Mouse (Mus musculus): ENCODE measurements around the gene 1600002K03Rik. TPM values are rescaled to one million over a fixed set of nuclear protein-coding genes. Genes with fewer than 3 reads are reported as not detected.

1600002K03Rik gene
- total RNA-seq, 2 experiments from 2014 or later, result 22.9 to 27.8 TPM

DNA sequence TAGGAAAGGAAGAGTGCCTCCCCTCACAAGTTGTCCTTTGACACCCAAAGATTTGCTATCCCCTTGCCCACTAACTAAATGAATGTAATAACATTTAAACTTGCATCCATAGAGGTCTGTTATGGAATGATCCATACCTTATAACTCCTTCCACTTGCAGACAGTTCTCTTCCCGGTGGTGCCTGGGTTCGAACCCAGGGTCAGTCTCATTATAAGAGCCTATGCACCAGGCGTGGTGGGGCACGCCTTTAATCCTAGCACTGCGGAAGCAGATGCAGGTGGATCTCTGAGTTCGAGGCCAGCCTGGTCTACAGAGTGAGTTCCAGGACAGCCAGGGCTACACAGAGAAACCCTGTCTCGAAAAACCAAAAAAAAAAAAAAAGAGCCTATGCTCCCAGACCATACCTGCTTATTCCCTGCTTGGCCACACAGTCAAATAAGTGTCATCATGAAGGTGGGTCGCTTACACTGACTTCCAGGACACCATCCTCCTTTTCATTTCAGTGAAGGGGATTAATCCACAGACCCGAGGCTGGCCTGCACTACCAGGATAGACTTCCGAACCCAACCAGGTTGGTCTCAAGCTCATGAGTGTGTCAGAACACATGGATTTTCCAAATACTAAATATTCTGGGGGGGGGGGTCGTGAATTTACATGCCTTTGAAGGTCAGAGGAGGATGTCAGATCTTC lies 32.6 kb upstream of the 1600002K03Rik start:
- ATAC-seq (replicated peaks; ENCODE audit: low FRiP score, low TSS enrichment, poor library complexity, severe bottlenecking), result no peak

DNA sequence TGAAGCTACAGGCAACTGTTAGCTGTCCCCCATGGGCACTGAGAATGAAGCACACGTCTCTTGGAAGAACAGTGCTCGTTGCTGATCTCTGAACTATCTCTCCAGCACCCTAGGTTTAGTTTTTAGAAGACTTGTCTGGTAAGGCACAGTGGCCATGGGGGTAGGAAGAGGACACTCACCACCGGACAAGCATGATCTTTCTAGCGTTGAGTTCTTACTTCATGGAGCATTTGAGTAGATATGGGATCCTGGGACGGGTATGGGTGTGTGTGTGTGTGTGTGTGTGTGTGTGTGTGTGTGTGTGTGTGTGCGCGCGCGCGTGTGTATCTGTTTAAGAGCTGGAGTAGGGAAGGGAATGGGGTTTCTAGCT lies 32.1 kb upstream of the 1600002K03Rik start, which contains the start of gene Cbarp:
Cbarp (minus strand) TSS at position 170 of the 370 bp plus-strand sequence.
- ATAC-seq (replicated peaks; ENCODE audit: low FRiP score, low TSS enrichment, poor library complexity, severe bottlenecking), result no peak

DNA sequence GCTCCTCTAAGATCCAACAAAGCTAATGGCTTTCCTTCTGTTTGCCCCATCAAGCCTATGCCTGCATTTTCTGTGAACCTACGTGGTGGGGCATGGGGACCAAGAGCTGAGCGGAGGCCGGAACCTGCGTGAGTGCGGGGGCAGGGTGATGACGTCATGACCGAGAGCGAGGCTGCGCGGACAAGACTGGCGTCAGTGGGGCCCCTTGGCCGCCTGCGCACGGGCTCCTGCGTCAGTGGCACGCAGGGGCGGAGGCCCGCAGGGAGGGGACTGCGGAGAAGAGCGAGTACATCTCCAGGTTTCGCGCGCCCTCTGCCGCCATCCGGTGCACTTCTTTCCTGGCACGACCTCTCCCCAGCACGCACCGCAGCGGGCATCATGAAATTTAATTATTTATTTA lies 31.5 kb upstream of the 1600002K03Rik start:
- ATAC-seq (replicated peaks; ENCODE audit: low FRiP score, low TSS enrichment, poor library complexity, severe bottlenecking), result peak; percentile 70

DNA sequence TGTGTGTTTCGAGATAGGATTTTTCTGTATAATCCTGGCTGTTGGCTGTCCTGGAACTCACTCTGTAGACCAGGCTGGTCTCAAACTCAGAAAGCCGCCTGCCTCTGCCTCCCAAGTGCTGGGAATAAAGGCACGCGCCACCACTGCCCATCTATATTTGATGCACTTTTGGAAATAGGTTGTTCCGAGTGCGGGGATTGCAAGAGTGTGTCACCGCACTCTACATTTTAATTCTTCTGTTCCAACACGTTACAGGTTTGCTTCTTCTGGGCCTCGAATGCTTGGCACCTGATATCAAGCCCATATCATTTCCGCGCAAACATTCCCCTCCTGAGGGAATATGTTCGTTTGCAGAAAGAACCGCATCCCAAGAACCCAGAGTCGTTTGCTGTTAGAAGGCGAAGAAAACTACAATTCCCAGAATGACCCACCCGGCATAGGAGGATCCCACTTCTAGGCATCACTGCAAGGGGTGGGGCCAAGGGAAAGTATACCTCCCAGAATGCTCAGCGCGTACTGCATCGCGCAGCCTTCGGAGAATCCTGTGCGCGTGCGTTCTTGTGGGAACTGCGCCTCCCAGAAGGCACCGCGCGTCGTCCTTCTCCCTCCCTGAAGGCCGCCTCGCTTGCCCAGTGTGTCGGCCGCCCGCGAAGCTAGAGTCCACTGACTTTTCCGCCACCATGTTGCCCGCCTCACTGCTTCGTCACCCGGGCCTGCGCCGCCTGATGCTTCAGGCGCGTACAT lies 30.8 kb upstream of the 1600002K03Rik start:
- ATAC-seq (replicated peaks; ENCODE audit: low FRiP score, low TSS enrichment, poor library complexity, severe bottlenecking), result peak; percentile 69

DNA sequence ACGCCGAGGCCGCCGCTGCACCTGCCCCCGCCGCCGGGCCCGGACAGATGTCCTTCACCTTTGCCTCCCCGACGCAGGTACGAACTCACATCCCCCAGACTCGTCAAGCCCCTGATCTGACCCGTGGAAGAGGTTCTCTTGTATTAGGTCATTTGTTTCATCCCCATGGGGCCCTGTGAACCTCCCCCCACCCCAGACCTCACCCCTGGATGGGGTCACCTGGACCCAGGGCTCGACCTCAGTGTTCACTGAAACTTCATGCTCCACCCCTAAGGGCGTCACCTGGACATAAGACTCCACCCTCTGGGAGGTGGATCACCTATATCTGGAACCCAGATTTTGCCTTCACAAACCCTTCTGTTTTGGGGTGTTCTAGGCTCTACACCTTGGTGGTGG lies 30.2 kb upstream of the 1600002K03Rik start:
- ATAC-seq (replicated peaks; ENCODE audit: low FRiP score, low TSS enrichment, poor library complexity, severe bottlenecking), result no peak

DNA sequence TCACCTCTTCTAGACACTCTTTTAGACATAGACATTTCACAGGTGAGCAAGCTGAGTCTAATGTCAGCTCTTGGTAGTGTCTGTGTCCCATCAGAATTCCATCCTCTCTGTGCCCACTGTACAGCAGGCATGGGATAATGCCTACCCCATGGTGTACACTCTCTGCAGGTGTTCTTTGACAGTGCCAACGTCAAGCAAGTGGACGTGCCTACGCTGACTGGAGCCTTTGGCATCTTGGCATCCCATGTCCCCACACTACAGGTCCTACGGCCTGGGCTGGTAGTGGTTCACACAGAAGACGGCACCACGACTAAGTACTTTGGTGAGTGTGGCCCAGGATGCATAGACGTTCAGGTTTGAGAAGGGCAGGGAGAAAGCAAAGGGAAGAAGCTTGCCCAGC lies 29.1 kb upstream of the 1600002K03Rik start:
- ATAC-seq (replicated peaks; ENCODE audit: low FRiP score, low TSS enrichment, poor library complexity, severe bottlenecking), result no peak

DNA sequence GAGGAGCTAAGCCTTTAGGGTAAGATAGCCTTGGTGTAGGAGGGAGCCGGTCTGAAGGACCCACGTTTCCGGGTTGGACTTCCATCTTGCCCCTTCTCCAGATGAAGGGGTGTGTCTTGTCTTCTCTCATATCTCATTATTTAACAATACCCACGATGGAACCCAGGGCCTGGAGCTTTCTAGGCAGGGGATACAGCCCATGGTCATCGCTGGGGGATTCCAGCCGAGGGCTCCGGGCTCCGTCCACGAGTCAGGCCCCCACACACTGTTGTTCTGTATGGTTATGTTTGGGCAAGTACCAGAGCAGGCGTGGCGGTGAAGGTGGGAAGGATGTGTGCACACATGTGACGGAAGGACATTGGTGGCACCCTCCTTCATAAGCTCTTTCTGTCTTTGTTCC lies 28.6 kb upstream of the 1600002K03Rik start:
- no peak for ATAC-seq (replicated peaks; ENCODE audit: low FRiP score, low TSS enrichment, poor library complexity, severe bottlenecking)

DNA sequence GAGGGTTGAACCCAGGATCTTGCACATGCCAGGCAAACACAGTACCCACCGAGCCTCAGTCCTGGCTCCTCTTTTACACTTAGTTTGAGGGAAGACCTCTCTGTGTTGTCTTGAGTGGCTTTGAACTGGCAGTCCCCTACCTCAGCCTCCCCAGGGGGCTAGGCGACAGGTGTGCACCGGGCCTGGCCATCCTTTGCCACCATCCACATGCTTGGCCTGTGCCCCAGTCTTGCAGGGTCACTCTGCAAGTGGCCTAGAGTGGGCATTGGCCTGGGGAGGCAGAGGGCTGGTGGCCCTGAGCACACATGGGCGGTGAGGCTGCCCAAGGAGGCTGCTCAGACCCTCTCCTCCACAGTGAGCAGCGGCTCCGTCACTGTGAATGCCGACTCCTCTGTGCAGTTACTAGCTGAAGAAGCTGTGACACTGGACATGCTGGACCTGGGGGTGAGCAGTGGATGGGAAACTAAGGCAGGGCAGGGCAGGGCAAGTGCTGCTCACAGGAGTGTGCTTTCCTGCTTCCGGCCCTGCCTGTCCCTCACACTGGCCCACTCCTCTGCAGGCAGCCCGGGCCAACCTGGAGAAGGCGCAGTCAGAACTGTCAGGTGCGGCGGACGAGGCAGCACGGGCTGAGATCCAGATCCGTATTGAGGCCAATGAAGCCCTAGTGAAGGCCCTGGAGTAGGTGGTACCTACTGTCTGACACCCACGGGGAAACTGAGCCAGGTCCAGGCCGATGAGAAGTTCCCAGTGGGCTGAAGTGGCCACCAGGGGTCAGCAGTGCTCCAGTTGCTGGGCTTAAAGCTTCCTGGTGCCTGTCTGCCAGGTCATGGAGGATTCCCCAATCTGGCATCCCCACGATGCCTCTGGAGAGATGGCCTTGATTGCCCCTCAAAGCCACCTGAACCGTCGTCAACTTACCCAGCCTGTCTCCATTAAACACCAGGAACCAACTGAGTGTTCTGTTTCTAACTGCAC lies 27.6 kb upstream of the 1600002K03Rik start:
- no peak for ATAC-seq (replicated peaks; ENCODE audit: low FRiP score, low TSS enrichment, poor library complexity, severe bottlenecking)

DNA sequence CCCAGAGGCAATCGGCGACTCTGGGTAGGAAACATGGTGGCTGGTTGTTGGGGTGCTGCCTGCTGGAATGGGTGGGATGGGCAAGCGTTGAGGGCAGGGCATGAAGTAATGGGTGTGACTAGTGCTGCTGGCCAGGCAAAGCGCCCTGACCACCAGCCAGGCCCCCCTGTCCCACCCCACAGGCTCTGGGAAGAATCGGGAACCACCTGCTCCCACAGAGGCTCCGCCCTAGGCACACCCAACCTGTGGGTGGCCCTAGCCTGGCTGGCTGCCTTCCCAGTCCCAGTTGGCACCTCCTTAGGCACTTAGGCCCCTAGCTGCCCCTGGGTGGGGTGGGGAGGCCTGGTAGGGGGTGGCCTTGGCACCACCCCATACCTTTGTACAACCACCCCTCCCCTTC lies 26.8 kb upstream of the 1600002K03Rik start:
- ATAC-seq (replicated peaks; ENCODE audit: low FRiP score, low TSS enrichment, poor library complexity, severe bottlenecking), result no peak

DNA sequence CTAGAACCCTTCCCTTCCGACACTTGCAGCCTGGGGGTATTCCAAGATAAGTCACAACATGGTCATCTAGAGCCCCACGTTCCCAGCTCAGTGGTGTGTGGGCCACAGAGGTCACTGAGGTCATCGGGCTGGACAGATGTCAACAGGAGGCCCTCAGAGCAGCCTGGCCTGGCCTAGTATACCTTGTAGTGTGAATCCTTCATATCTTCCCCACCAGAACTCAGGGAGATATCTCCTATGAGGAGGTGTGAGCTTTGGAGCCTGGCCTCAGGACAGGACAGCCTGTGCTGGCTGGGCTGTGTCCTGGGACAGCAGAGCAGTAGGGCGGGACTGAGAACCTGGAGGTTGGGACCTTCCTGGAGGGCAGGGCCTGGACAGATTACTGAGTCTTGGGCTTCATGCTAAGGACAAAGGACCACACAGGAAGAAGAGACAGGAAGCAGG lies 26.2 kb upstream of the 1600002K03Rik start:
- ATAC-seq (replicated peaks; ENCODE audit: low FRiP score, low TSS enrichment, poor library complexity, severe bottlenecking), result no peak

DNA sequence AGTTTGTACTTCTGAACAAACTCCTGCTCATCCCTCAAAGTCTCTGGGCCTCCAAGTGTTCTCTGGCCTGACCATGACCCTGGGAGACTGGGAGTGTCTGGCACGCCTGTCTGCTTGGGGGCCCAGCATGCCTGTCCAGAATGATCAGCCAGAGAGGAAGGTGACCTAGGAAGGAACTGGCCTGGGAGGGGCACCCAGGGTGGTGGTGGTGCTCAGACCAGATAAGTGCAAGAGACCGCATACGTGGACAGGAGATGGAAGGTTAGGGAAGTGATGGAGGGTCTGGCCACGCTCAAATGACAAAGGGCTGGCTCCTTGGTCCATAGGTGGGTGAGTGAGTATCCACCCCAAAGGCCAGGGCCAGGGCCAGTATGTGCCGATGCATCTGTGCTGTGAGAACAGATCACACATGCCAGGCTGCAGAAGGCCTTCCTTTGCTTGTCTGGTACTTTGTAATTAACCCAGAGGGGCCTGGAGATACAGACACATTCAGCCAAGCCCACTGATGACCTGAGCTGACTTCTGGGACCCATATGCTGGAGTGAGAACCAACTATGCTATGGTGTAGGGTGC lies 25.5 kb upstream of the 1600002K03Rik start:
- no peak for ATAC-seq (replicated peaks; ENCODE audit: low FRiP score, low TSS enrichment, poor library complexity, severe bottlenecking)

DNA sequence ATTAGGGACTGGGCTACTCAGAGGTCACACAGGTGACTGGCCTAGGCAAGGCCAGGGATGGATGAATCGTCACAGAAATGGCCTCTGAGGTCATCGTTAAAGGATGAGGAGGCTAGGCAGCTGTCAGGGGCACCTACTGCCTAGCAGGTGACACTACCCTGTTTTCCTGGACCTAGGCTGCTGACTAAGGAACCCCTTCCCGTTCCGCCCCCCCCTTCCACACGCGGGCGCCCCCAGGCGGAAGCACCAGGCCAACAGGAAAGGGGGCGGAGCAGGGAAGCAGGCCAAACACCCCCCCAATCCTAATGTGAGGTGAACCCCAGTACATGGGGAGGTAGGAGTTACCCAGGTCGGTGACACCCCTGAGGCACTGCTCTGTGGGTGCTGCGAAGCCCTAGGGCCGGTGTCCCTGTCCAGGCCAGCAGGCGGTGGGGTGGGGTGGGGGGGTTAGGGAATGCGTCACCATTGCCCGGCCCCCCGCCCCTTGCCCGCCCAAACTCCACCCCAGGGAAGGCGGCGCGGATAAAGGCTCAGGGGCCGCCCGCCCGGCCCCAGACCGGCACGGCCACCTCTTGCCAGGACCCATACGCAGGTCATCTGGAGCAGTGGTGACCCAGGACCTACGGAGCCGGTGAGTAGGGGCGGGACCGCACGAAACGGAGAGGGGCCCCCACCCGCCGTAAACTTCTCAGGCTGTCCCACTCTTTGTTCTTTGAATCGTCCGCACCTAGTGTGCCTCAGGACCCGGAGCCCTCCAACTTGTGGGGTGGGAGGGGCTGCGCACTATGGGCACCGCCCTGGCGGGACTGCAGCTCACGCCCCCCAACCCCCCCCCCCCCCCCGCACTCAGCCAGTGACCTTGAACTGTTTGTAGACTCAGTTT lies 24.8 kb upstream of the 1600002K03Rik start, which contains the start of gene Midn:
Midn (plus strand) TSS at position 554 of the 883 bp plus-strand sequence.
- peak; percentile 7; the same call in 1 of the 2 replicates for ATAC-seq (replicated peaks; ENCODE audit: low FRiP score, low TSS enrichment, poor library complexity, severe bottlenecking)

DNA sequence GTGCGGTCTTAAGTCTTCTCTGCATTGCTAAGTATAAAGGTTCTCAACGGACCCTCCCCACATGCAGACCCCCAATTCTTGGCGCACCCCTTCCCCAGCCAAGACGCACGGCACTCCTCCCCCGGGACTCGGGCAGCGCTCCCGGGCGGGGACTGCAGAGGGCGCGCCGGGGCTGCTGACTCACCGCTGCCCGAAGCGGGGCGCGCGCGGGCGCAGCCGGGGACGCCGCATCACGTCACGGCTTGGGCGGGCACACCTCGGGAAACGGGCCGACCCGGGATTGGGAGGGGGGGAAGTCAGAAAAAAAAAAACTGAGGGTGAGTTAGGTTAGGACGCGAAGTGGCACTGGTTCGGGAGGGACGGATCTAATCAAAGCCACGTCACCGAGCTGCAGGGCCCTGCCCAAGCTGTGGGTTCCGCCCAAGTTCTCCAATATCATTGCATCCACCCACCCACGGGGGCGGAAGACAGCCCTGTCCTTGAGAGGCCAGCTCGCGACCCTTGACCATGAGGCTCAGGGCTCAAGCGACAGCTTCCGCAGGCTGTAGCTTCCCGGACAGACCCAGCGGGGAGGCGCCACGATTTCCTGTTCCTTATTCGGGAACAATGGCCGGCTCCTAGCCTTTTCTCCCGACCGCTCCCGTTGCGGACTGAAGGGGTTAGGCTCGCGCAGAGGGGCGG lies 24.0 kb upstream of the 1600002K03Rik start:
- ATAC-seq (replicated peaks; ENCODE audit: low FRiP score, low TSS enrichment, poor library complexity, severe bottlenecking), result peak; percentile 50

DNA sequence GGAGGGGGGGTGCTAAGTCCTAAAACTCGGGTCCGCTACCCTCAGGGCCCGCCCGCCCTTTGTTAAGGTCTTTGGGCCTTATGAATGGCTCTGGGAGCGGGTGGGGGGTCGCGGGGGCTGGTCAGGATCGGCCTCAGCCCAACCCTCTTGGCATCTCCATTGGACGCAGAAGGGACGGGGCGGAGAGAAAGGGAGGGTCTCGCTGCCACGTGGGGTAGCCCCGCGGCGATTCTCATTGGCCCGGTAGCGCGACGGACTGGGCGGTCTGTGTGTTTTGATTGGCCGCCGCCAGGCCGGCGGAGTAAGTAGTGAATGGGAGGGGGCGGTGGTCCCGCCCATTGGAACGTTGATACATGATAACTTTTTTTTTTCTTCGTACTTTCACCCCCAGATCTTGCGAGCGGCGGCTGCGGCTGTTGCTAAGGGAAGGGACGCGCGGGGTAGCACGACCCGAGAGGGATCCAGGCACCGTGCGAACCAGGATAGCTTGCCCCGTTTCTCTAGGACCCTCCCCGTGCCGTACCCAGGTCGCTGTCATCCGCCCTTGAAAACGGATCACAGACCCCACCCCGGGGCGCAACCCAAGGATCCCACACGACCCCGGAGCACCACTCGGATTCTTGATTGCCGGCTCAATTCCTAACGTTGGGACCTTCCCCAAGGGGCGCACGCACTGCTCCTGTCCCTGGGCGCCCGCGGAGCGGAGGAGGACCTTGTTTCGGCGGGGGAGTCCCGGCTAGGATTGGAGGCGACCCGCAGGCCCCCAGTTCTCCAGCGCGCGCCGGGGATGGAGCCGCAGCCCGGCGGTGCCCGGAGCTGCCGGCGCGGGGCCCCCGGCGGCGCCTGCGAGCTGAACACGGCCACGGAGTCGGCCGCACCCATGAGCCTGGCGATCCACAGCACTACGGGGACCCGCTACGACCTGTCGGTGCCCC lies 23.2 kb upstream of the 1600002K03Rik start:
- peak; percentile 62 for ATAC-seq (replicated peaks; ENCODE audit: low FRiP score, low TSS enrichment, poor library complexity, severe bottlenecking)

DNA sequence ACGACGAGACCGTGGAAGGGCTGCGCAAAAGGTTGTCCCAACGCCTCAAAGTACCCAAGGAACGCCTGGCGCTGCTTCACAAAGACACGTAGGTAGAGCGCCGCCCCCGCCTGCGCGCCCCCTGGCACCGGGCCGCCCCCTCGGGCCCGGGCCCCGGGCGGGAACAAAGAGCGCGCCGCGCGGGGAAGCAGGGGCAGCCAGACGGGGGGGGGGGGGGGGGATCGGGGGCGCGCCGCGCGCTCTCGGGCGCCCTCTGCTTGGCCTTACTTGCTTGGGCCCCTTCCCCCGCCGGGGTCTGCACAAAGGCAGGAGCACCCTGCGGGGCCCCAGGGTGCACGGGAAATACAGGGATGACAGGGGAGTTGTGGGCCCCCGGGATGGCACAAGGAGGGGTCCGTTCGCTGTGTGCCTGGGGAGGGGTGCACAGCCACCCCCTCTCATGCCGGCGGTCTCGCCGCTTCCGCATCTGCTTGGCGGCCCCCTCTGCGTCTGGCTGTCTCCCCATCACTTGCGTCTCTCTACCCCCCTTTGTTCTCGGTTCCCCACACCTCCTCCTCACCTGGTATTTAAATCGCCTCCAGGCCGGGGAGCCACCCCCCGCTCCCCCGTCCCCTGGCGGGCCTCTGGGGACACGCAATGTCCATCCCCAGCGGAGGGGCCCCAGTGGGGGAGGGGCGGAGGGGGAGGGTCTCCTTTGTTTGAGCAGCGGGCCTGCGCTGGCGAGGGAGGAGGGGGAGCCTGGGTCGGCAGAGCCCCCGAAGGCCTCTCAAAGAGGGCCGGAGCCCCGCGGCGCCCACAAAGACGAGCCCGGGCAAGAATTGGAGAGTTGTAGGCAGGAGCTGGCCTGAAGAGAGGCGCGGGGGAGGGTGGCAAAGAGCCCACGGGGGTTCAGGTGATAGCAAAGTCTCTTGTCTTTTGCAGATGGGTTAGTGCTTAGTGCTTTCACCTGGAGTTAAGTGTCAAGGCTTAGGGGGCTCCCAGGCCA lies 22.2 kb upstream of the 1600002K03Rik start:
- no peak for ATAC-seq (replicated peaks; ENCODE audit: low FRiP score, low TSS enrichment, poor library complexity, severe bottlenecking)
